In genomic region chr2:59446671-59447070, GRCm38 (mm10) we compare ENCODE assay signal across 18 mouse cellular contexts. TPM values are rescaled to one million over a fixed set of nuclear protein-coding genes. Genes with fewer than 3 reads are reported as not detected.
DNase-seq lines count a peak whose midpoint lies in the region; ATAC-seq and TF ChIP-seq lines count a peak whose summit lies in the region.
"Had no signal": no experiment of that assay in that cellular context is flagged by ENCODE, and none has a peak within 500 bp of the region (broad histone marks: within the 10 kb centered on the region; RNA-seq: fewer than 3 reads in every experiment).

No protein-coding gene starts in this region.

- H3K4me1 ChIP-seq in forebrain, embryonic 14.5 days (ENCODE audit: control insufficient read depth, insufficient read depth, low read length), result no peaks in the 10 kb centered on the region
- H3K4me1 ChIP-seq in forebrain, embryonic 10.5 days, result no peaks in the 10 kb centered on the region
- H3K4me1 ChIP-seq in midbrain, embryonic 11.5 days (ENCODE audit: control insufficient read depth, insufficient read depth, low read length), result no peaks in the 10 kb centered on the region
- H3K4me1 ChIP-seq in midbrain, embryonic 14.5 days (ENCODE audit: control insufficient read depth, insufficient read depth, low read length), result no peaks in the 10 kb centered on the region
- H3K4me1 ChIP-seq in cerebellum, adult 2 months (ENCODE audit: control insufficient read depth, insufficient read depth, low read length), result peaks cover 6% of the 10 kb centered on the region; the same call in 1 of the 2 replicates
- H3K4me1 ChIP-seq: intestine, embryonic 15.5 days; midbrain, embryonic 12.5 days had no signal

- no peak overlapping the region for H3K4me2 ChIP-seq in forebrain, embryonic 14.5 days (ENCODE audit: low read length)
- no peak overlapping the region for H3K4me2 ChIP-seq in midbrain, embryonic 11.5 days
- no peak overlapping the region for H3K4me2 ChIP-seq in midbrain, embryonic 14.5 days (ENCODE audit: low read length)
- H3K4me2 ChIP-seq: heart, embryonic 11.5 days; intestine, embryonic 15.5 days; midbrain, embryonic 12.5 days had no signal

- no peak overlapping the region for H3K27ac ChIP-seq in forebrain, embryonic 14.5 days (ENCODE audit: low read depth, low read length)
- no peak overlapping the region for H3K27ac ChIP-seq in forebrain, embryonic 10.5 days
- H3K27ac ChIP-seq in midbrain, embryonic 11.5 days (ENCODE audit: low read depth, low read length), result no peak overlapping the region
- H3K27ac ChIP-seq in midbrain, embryonic 14.5 days (replicated peaks; ENCODE audit: low read depth, low read length), result no peak overlapping the region
- H3K27ac ChIP-seq in cerebellum, adult 2 months (ENCODE audit: insufficient read depth, low read length), result no peak overlapping the region
- H3K27ac ChIP-seq: intestine, embryonic 15.5 days; kidney, postnatal 0 days; midbrain, embryonic 12.5 days had no signal

- TF ChIP-seq CTCF in cerebellum, adult 2 months (IDR thresholded peaks at IDR 0.05; ENCODE audit: borderline replicate concordance, insufficient read depth, low read depth, low read length), result no peak

- no peaks in the 10 kb centered on the region for H3K9me3 ChIP-seq in forebrain, embryonic 14.5 days (replicated peaks; ENCODE audit: control insufficient read depth, low read length)
- no peaks in the 10 kb centered on the region for H3K9me3 ChIP-seq in forebrain, embryonic 10.5 days
- H3K9me3 ChIP-seq in midbrain, embryonic 11.5 days (ENCODE audit: control insufficient read depth, low read length), result no peaks in the 10 kb centered on the region
- H3K9me3 ChIP-seq in midbrain, embryonic 14.5 days (ENCODE audit: control insufficient read depth, low read length), result no peaks in the 10 kb centered on the region
- H3K9me3 ChIP-seq: intestine, embryonic 15.5 days; midbrain, embryonic 12.5 days had no signal

- no peak overlapping the region for H3K9ac ChIP-seq in forebrain, embryonic 14.5 days (ENCODE audit: low read length)
- H3K9ac ChIP-seq in midbrain, embryonic 11.5 days (ENCODE audit: low read length), result no peak overlapping the region
- H3K9ac ChIP-seq in midbrain, embryonic 14.5 days (replicated peaks; ENCODE audit: low read length), result no peak overlapping the region
- H3K9ac ChIP-seq: forebrain, postnatal 0 days; intestine, embryonic 15.5 days; midbrain, embryonic 12.5 days had no signal

- DNase-seq in forebrain, embryonic 14.5 days (ENCODE audit: low spot score), result peak; percentile 24
- no peak for DNase-seq in forebrain, embryonic 10.5 days (ENCODE audit: extremely low spot score, low spot score)
- peak; percentile 59 for DNase-seq in midbrain, embryonic 11.5 days (ENCODE audit: low spot score, missing footprints)
- DNase-seq in midbrain, embryonic 14.5 days, result no peak
- peak; percentile 93 to 97 for DNase-seq in cerebellum, adult 2 months
- DNase-seq in fat pad, adult 2 months (ENCODE audit: extremely low read depth, low read depth, low spot score), result peak; percentile 74
- no peak for DNase-seq in adrenal gland, postnatal 36 days
- no peak for DNase-seq in thymus, postnatal 14 days
- DNase-seq: forebrain, postnatal 0 days; gastrocnemius, postnatal 25 days; lung, adult 18-20 months; lung, postnatal 4 days had no signal

- H3K4me3 ChIP-seq in forebrain, embryonic 14.5 days (ENCODE audit: low read depth, low read length), result no peak overlapping the region
- H3K4me3 ChIP-seq in forebrain, embryonic 10.5 days, result no peak overlapping the region
- H3K4me3 ChIP-seq in midbrain, embryonic 11.5 days (ENCODE audit: low read depth, low read length), result no peak overlapping the region
- no peak overlapping the region for H3K4me3 ChIP-seq in midbrain, embryonic 14.5 days (replicated peaks; ENCODE audit: low read depth, low read length)
- H3K4me3 ChIP-seq in cerebellum, adult 2 months (replicated peaks; ENCODE audit: insufficient read depth, low read depth, low read length), result no peak overlapping the region
- H3K4me3 ChIP-seq: intestine, embryonic 15.5 days; midbrain, embryonic 12.5 days had no signal

- 41% methylated on average over 6 of the region's 6 CpGs for WGBS in forebrain, embryonic 14.5 days
- WGBS in forebrain, embryonic 10.5 days, result 71% methylated on average over 6 of the region's 6 CpGs
- WGBS in midbrain, embryonic 11.5 days, result 66% methylated on average over 6 of the region's 6 CpGs
- 51% methylated on average over 6 of the region's 6 CpGs for WGBS in midbrain, embryonic 14.5 days
- WGBS in cerebellum, adult 2 months, result 4% methylated on average over 6 of the region's 6 CpGs

- peak; percentile 29 for ATAC-seq in forebrain, embryonic 14.5 days
- ATAC-seq in midbrain, embryonic 11.5 days (ENCODE audit: low FRiP score), result no peak
- no peak for ATAC-seq in midbrain, embryonic 14.5 days (ENCODE audit: low FRiP score, low TSS enrichment)
- ATAC-seq: forebrain, postnatal 0 days; intestine, embryonic 15.5 days had no signal

- no peaks in the 10 kb centered on the region for H3K36me3 ChIP-seq in forebrain, embryonic 14.5 days (ENCODE audit: control insufficient read depth, insufficient read depth, low read length)
- H3K36me3 ChIP-seq in forebrain, embryonic 10.5 days (replicated peaks), result no peaks in the 10 kb centered on the region
- H3K36me3 ChIP-seq in midbrain, embryonic 11.5 days (ENCODE audit: control insufficient read depth, insufficient read depth, low read length), result no peaks in the 10 kb centered on the region
- H3K36me3 ChIP-seq in midbrain, embryonic 14.5 days (ENCODE audit: control insufficient read depth, insufficient read depth, low read length), result no peaks in the 10 kb centered on the region
- H3K36me3 ChIP-seq: intestine, embryonic 15.5 days; midbrain, embryonic 12.5 days had no signal

- TF ChIP-seq POLR2A in cerebellum, adult 2 months (IDR thresholded peaks at IDR 0.05; ENCODE audit: borderline replicate concordance, insufficient read depth, low read length), result no peak

- H3K27me3 ChIP-seq in forebrain, embryonic 14.5 days (replicated peaks; ENCODE audit: control insufficient read depth, insufficient read depth, low read length), result no peaks in the 10 kb centered on the region
- H3K27me3 ChIP-seq in forebrain, embryonic 10.5 days (ENCODE audit: poor library complexity, severe bottlenecking), result no peaks in the 10 kb centered on the region
- H3K27me3 ChIP-seq in midbrain, embryonic 11.5 days (ENCODE audit: control insufficient read depth, insufficient read depth, low read length), result no peaks in the 10 kb centered on the region
- no peaks in the 10 kb centered on the region for H3K27me3 ChIP-seq in midbrain, embryonic 14.5 days (ENCODE audit: control insufficient read depth, insufficient read depth, low read length)
- H3K27me3 ChIP-seq in cerebellum, adult 2 months (ENCODE audit: control insufficient read depth, insufficient read depth, low read length), result no peaks in the 10 kb centered on the region
- H3K27me3 ChIP-seq: CH12.LX; intestine, embryonic 15.5 days; midbrain, embryonic 12.5 days had no signal

RNA-seq across cellular contexts. Expression of gene Dapl1, which starts 37.8 kb away (rescaled TPM):
- 0.66 and 1.3 TPM in 2 replicates for polyA plus RNA-seq in forebrain, embryonic 14.5 days (2014; fragmentation: Nextera tagmentation; extraction: Ambion mirVana)
- 1.2 and 1.9 TPM in 2 replicates for polyA plus RNA-seq in forebrain, embryonic 10.5 days (2016; fragmentation: Nextera tagmentation; extraction: Ambion mirVana)
- 0.42 TPM in 1 of 2 replicates, not detected in the other for polyA plus RNA-seq in midbrain, embryonic 11.5 days (2014; fragmentation: Nextera tagmentation; extraction: Ambion mirVana)
- 0.42 and 0.96 TPM in 2 replicates for polyA plus RNA-seq in midbrain, embryonic 14.5 days (2014; fragmentation: Nextera tagmentation; extraction: Ambion mirVana)
- polyA plus RNA-seq in cerebellum, adult 2 months (2012; rRNA removed), result 0.69 and 1.1 TPM in 2 replicates
- not detected for total RNA-seq in adrenal gland, postnatal 36 days (2021)
- total RNA-seq: CH12.LX; gastrocnemius, postnatal 25 days; heart, postnatal 25 days had no signal

Comparison
In these comparisons a context has a peak if more than half of its experiments do, and no peak if none do; other contexts are left out.
1. DNase-seq: peak in forebrain, embryonic 14.5 days (single experiment), midbrain, embryonic 11.5 days (single experiment), cerebellum, adult 2 months (2 of 2) and fat pad, adult 2 months (single experiment); none in forebrain, embryonic 10.5 days (single experiment), midbrain, embryonic 14.5 days (single experiment), adrenal gland, postnatal 36 days (0 of 2) and thymus, postnatal 14 days (single experiment).